Mouse (Mus musculus): Measurements from ENCODE around the gene Pum3. TPM values are rescaled to one million over a fixed set of nuclear protein-coding genes. Genes with fewer than 3 reads are reported as not detected.
A peak's percentile ranks its signal among the peaks of the same experiment; 100 is the strongest.

Gene Pum3
- total and polyA plus RNA-seq, 3 experiments: 98.3 to 181 (median 166) TPM

- Histone ChIP-seq H3K27me3 (ENCODE audit: control insufficient read depth in 1 of 2, insufficient read depth in 2 of 2, low read length in 2 of 2) (no peaks in the 10 kb centered on the region), H3K9ac (ENCODE audit: control insufficient read depth, low read depth, low read length, poor library complexity, severe bottlenecking) (no peak overlapping the region), H3K36me3 (ENCODE audit: control insufficient read depth in 1 of 2, insufficient read depth in 2 of 2, low read length in 2 of 2) (no peaks in the 10 kb centered on the region; a peak in 2 of 4 replicates), H3K79me2 (ENCODE audit: control insufficient read depth, insufficient read depth, low read length, poor library complexity) (no peaks in the 10 kb centered on the region), H3K9me3 (replicated peaks; ENCODE audit: insufficient read depth, low read length) (no peaks in the 10 kb centered on the region), H3K4me1 (ENCODE audit: control insufficient read depth in 1 of 2, insufficient read depth in 2 of 2, low read length in 2 of 2) (no peaks in the 10 kb centered on the region), H3K4me3 (ENCODE audit: control insufficient read depth in 1 of 2, insufficient read depth in 1 of 2, low read depth in 2 of 2, low read length in 2 of 2) (no peak overlapping the region), H3K27ac (ENCODE audit: control insufficient read depth, low read depth, low read length) (no peak overlapping the region)
- no peak for TF ChIP-seq JUND (IDR thresholded peaks at IDR 0.05; ENCODE audit: low read depth, low read length)
- TF ChIP-seq ZKSCAN1 (IDR thresholded peaks at IDR 0.05; ENCODE audit: low read depth, low read length): no peak
- TF ChIP-seq NRF1 (IDR thresholded peaks at IDR 0.05; ENCODE audit: insufficient read depth, low read depth, low read length, poor library complexity, severe bottlenecking): no peak
- 0 out of 4 replicates have a peak, but pooled peaks of 1 of the 2 experiments have one; percentile 10 for TF ChIP-seq POLR2A (IDR thresholded peaks at IDR 0.05; ENCODE audit: control insufficient read depth in 1 of 2, insufficient read depth in 1 of 2, low read depth in 1 of 2, low read length in 2 of 2, poor library complexity in 1 of 2)
- no peak for DNase-seq (ENCODE audit: low read depth, low spot score)
These were observed 44.3 kb downstream of the Pum3 start for GRCm38 (mm10) chr19:27385304-27385703.

- Histone ChIP-seq H3K27ac (ENCODE audit: control insufficient read depth, low read depth, low read length) (no peak overlapping the region), H3K4me3 (ENCODE audit: control insufficient read depth in 1 of 2, insufficient read depth in 1 of 2, low read depth in 2 of 2, low read length in 2 of 2) (no peak overlapping the region), H3K9ac (ENCODE audit: control insufficient read depth, low read depth, low read length, poor library complexity, severe bottlenecking) (no peak overlapping the region), H3K9me3 (replicated peaks; ENCODE audit: insufficient read depth, low read length) (no peaks in the 10 kb centered on the region), H3K27me3 (ENCODE audit: control insufficient read depth in 1 of 2, insufficient read depth in 2 of 2, low read length in 2 of 2) (no peaks in the 10 kb centered on the region), H3K79me2 (ENCODE audit: control insufficient read depth, insufficient read depth, low read length, poor library complexity) (no peaks in the 10 kb centered on the region), H3K4me1 (ENCODE audit: control insufficient read depth in 1 of 2, insufficient read depth in 2 of 2, low read length in 2 of 2) (no peaks in the 10 kb centered on the region), H3K36me3 (ENCODE audit: control insufficient read depth in 1 of 2, insufficient read depth in 2 of 2, low read length in 2 of 2) (no peaks in the 10 kb centered on the region; a peak in 2 of 4 replicates)
- DNase-seq (ENCODE audit: low read depth, low spot score): no peak
- TF ChIP-seq MAX (IDR thresholded peaks at IDR 0.05; ENCODE audit: low read length): no peak
- no peak for TF ChIP-seq HCFC1 (IDR thresholded peaks at IDR 0.05; ENCODE audit: low read depth, low read length)
- TF ChIP-seq USF1 (IDR thresholded peaks at IDR 0.05; ENCODE audit: low read depth, low read length): no peak
- no peak for TF ChIP-seq MAFK (IDR thresholded peaks at IDR 0.05; ENCODE audit: borderline replicate concordance, low read depth, low read length)
- TF ChIP-seq MAZ (IDR thresholded peaks at IDR 0.05; ENCODE audit: low read depth, low read length): no peak
- no peak for TF ChIP-seq EP300 (IDR thresholded peaks at IDR 0.05; ENCODE audit: low read depth in 1 of 2, low read length in 2 of 2)
- no peak for TF ChIP-seq SMC3 (IDR thresholded peaks at IDR 0.05; ENCODE audit: low read depth, low read length)
- TF ChIP-seq MYC (IDR thresholded peaks at IDR 0.05; ENCODE audit: low read depth, low read length): no peak
- no peak for TF ChIP-seq TAL1 (IDR thresholded peaks at IDR 0.05; ENCODE audit: low read length)
- TF ChIP-seq CTCF (IDR thresholded peaks at IDR 0.05 in 2 of 3, conservative IDR thresholded peaks at IDR 0.05 in 1 of 3; ENCODE audit: control insufficient read depth in 1 of 3, insufficient read depth in 1 of 3, low read depth in 2 of 3, low read length in 3 of 3, poor library complexity in 1 of 3, severe bottlenecking in 1 of 3): no peak
- no peak for TF ChIP-seq GATA1 (IDR thresholded peaks at IDR 0.05; ENCODE audit: low read depth, low read length)
- TF ChIP-seq CHD2 (IDR thresholded peaks at IDR 0.05; ENCODE audit: low read length): no peak
These were observed 46.4 kb downstream of the Pum3 start for GRCm38 (mm10) chr19:27383266-27383665.

- H3K9me3 ChIP-seq (replicated peaks; ENCODE audit: insufficient read depth, low read length): no peaks in the 10 kb centered on the region
These were observed 47.5 kb downstream of the Pum3 start for GRCm38 (mm10) chr19:27382131-27382530.

More at GRCm38 (mm10) chr19:27382131-27382530, 47.5 kb downstream of the Pum3 start:
- Histone ChIP-seq H3K4me1 (ENCODE audit: control insufficient read depth in 1 of 2, insufficient read depth in 2 of 2, low read length in 2 of 2) (no peaks in the 10 kb centered on the region), H3K27me3 (ENCODE audit: control insufficient read depth in 1 of 2, insufficient read depth in 2 of 2, low read length in 2 of 2) (no peaks in the 10 kb centered on the region), H3K4me3 (ENCODE audit: control insufficient read depth in 1 of 2, insufficient read depth in 1 of 2, low read depth in 2 of 2, low read length in 2 of 2) (no peak overlapping the region), H3K9ac (ENCODE audit: control insufficient read depth, low read depth, low read length, poor library complexity, severe bottlenecking) (no peak overlapping the region), H3K27ac (ENCODE audit: control insufficient read depth, low read depth, low read length) (no peak overlapping the region), H3K36me3 (ENCODE audit: control insufficient read depth in 1 of 2, insufficient read depth in 2 of 2, low read length in 2 of 2) (no peaks in the 10 kb centered on the region; a peak in 1 of 4 replicates), H3K79me2 (ENCODE audit: control insufficient read depth, insufficient read depth, low read length, poor library complexity) (no peaks in the 10 kb centered on the region)
- TF ChIP-seq NELFE (IDR thresholded peaks at IDR 0.05; ENCODE audit: low read depth, low read length) (no peak), ZMIZ1 (IDR thresholded peaks at IDR 0.05; ENCODE audit: low read depth, low read length) (no peak), CHD1 (IDR thresholded peaks at IDR 0.05; ENCODE audit: low read depth, low read length) (no peak), HCFC1 (IDR thresholded peaks at IDR 0.05; ENCODE audit: low read depth, low read length) (no peak)
- no peak for DNase-seq (ENCODE audit: low read depth, low spot score)
